Mouse (Mus musculus) cortical plate, adult 2 months (tissue): Measurements from ENCODE around the gene Fam129b.

Experiments used
- CTCF ChIP-seq: fragments of 200-500 bp; IDR thresholded peaks from 2 replicates; pipeline ENCODE4 v1.5.1; 2011; ENCODE audit warnings: mild to moderate bottlenecking, control low read depth, low read length; ENCODE audit not compliant: insufficient read depth; ENCODE audit errors: extremely low read depth
- POLR2A ChIP-seq: fragments of 200-500 bp; IDR thresholded peaks from 2 replicates; pipeline ENCODE4 v1.6.1; 2011; ENCODE audit warnings: mild to moderate bottlenecking, low read length, control low read depth; ENCODE audit not compliant: insufficient read depth; ENCODE audit errors: extremely low read depth

DNA sequence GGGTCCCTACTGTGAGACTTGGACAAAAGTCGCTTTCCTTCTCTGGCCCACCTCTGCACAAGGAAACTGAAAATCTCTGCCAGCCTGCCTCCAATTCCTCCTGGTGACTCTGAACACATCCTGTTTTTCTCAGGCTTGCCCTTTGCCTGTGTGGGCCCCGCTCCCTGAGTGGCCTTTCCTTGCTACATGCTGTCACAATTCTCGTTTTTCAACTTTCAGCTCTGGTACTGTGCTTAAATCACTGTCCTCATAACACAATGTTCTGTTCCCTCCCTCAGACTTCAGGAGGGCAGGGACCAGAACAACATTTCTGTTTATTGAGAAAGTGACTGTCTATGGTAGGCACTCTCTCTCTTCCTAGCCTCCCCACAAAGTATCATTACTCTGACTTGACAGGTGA, 1.8 kb upstream of the Fam129b start:
- TF ChIP-seq CTCF: no peak
- no peak for TF ChIP-seq POLR2A
